In genomic region chr15:40129496-40129895, GRCm38 (mm10) we compare ENCODE assay signal across 28 mouse cellular contexts. TPM values are rescaled to one million over a fixed set of nuclear protein-coding genes. Genes with fewer than 3 reads are reported as not detected.
DNase-seq lines count a peak whose midpoint lies in the region; ATAC-seq lines count a peak whose summit lies in the region.
"Had no signal": no experiment of that assay in that cellular context is flagged by ENCODE, and none has a peak within 500 bp of the region (broad histone marks: within the 10 kb centered on the region; RNA-seq: fewer than 3 reads in every experiment).

No protein-coding gene starts in this region.

- no peak overlapping the region for H3K27ac ChIP-seq in embryonic facial prominence, embryonic 14.5 days (replicated peaks; ENCODE audit: low read depth, low read length)
- no peak overlapping the region for H3K27ac ChIP-seq in embryonic facial prominence, embryonic 10.5 days (replicated peaks)
- H3K27ac ChIP-seq in heart, embryonic 12.5 days (ENCODE audit: poor library complexity, severe bottlenecking), result no peak overlapping the region
- H3K27ac ChIP-seq in kidney, embryonic 15.5 days, result no peak overlapping the region
- H3K27ac ChIP-seq: embryonic facial prominence, embryonic 12.5 days; forebrain, embryonic 12.5 days; gastrocnemius, adult 2 months; heart, embryonic 15.5 days; hindbrain, embryonic 10.5 days; hindbrain, embryonic 14.5 days; intestine, embryonic 15.5 days had no signal

- no peaks in the 10 kb centered on the region for H3K9me3 ChIP-seq in embryonic facial prominence, embryonic 14.5 days (ENCODE audit: control insufficient read depth, low read length)
- no peaks in the 10 kb centered on the region for H3K9me3 ChIP-seq in embryonic facial prominence, embryonic 10.5 days
- H3K9me3 ChIP-seq in heart, embryonic 12.5 days (replicated peaks), result no peaks in the 10 kb centered on the region
- no peaks in the 10 kb centered on the region for H3K9me3 ChIP-seq in kidney, embryonic 15.5 days (replicated peaks)
- H3K9me3 ChIP-seq: embryonic facial prominence, embryonic 12.5 days; forebrain, embryonic 12.5 days; G1E; heart, embryonic 15.5 days; hindbrain, embryonic 10.5 days; intestine, embryonic 15.5 days had no signal

- no peaks in the 10 kb centered on the region for H3K36me3 ChIP-seq in embryonic facial prominence, embryonic 14.5 days (ENCODE audit: control insufficient read depth, insufficient read depth, low read length)
- H3K36me3 ChIP-seq in embryonic facial prominence, embryonic 10.5 days (replicated peaks), result no peaks in the 10 kb centered on the region
- no peaks in the 10 kb centered on the region for H3K36me3 ChIP-seq in heart, embryonic 12.5 days
- no peaks in the 10 kb centered on the region for H3K36me3 ChIP-seq in kidney, embryonic 15.5 days
- H3K36me3 ChIP-seq: embryonic facial prominence, embryonic 12.5 days; forebrain, embryonic 12.5 days; G1E; heart, embryonic 15.5 days; hindbrain, embryonic 10.5 days; intestine, embryonic 15.5 days had no signal

- 39% methylated on average over 5 of the region's 5 CpGs for WGBS in embryonic facial prominence, embryonic 14.5 days
- 57% methylated on average over 5 of the region's 5 CpGs for WGBS in embryonic facial prominence, embryonic 10.5 days
- WGBS in heart, embryonic 12.5 days, result 31% methylated on average over 5 of the region's 5 CpGs
- 24% methylated on average over 5 of the region's 5 CpGs for WGBS in kidney, embryonic 15.5 days

- DNase-seq in embryonic facial prominence, embryonic 14.5 days (ENCODE audit: low spot score), result no peak
- DNase-seq in embryonic facial prominence, embryonic 10.5 days (ENCODE audit: low spot score), result no peak
- no peak for DNase-seq in heart, postnatal 25 days (ENCODE audit: low spot score)
- DNase-seq in kidney, postnatal 25 days, result no peak
- peak; percentile 52 for DNase-seq in retina, postnatal 1 day
- no peak for DNase-seq in retina, embryonic 14.5 days (ENCODE audit: low spot score)
- DNase-seq: adrenal gland, postnatal 10 days; B cell, adult 2 months; cerebellum, adult 11 months; cerebellum, adult 8-10 months; cerebellum, postnatal 14 days; embryo, embryonic 11 days; gastrocnemius, adult 2 months; gastrocnemius, postnatal 25 days had no signal

- H3K4me1 ChIP-seq in embryonic facial prominence, embryonic 14.5 days (ENCODE audit: control insufficient read depth, insufficient read depth, low read length), result no peaks in the 10 kb centered on the region
- H3K4me1 ChIP-seq in embryonic facial prominence, embryonic 10.5 days, result no peaks in the 10 kb centered on the region
- H3K4me1 ChIP-seq in heart, embryonic 12.5 days (replicated peaks), result peaks cover 21% of the 10 kb centered on the region
- no peaks in the 10 kb centered on the region for H3K4me1 ChIP-seq in kidney, embryonic 15.5 days
- H3K4me1 ChIP-seq: forebrain, embryonic 12.5 days; heart, embryonic 15.5 days; hindbrain, embryonic 10.5 days; intestine, embryonic 15.5 days had no signal

- ATAC-seq in embryonic facial prominence, embryonic 14.5 days (ENCODE audit: low read depth), result peak; percentile 17; the same call in 1 of the 2 replicates
- ATAC-seq in heart, embryonic 12.5 days (ENCODE audit: insufficient number of reproducible peaks, low FRiP score), result no peak
- peak; percentile 69; the same call in 1 of the 2 replicates for ATAC-seq in kidney, embryonic 15.5 days (replicated peaks; ENCODE audit: low FRiP score)
- ATAC-seq: CD4-positive, CD25-positive, alpha-beta regulatory T cell, adult 4 months; forebrain, embryonic 16.5 days; intestine, embryonic 15.5 days had no signal

- H3K4me3 ChIP-seq in embryonic facial prominence, embryonic 14.5 days (ENCODE audit: low read depth, low read length), result no peak overlapping the region
- H3K4me3 ChIP-seq in embryonic facial prominence, embryonic 10.5 days, result no peak overlapping the region
- H3K4me3 ChIP-seq in heart, embryonic 12.5 days, result no peak overlapping the region
- no peak overlapping the region for H3K4me3 ChIP-seq in kidney, embryonic 15.5 days (replicated peaks)
- H3K4me3 ChIP-seq: embryonic facial prominence, embryonic 12.5 days; forebrain, embryonic 12.5 days; gastrocnemius, adult 2 months; heart, embryonic 15.5 days; hindbrain, embryonic 10.5 days; intestine, embryonic 15.5 days had no signal

- intact Hi-C loops in heart, postnatal 25 days (cut with DNase I), result no loop called here

- H3K27me3 ChIP-seq in embryonic facial prominence, embryonic 14.5 days (replicated peaks; ENCODE audit: control insufficient read depth, insufficient read depth, low read length), result no peaks in the 10 kb centered on the region
- 0 out of 2 replicates have a peak, but pooled peaks cover 6% of the 10 kb centered on the region for H3K27me3 ChIP-seq in embryonic facial prominence, embryonic 10.5 days (replicated peaks; ENCODE audit: low read depth, poor library complexity, severe bottlenecking)
- H3K27me3 ChIP-seq in heart, embryonic 12.5 days (replicated peaks), result no peaks in the 10 kb centered on the region
- no peaks in the 10 kb centered on the region for H3K27me3 ChIP-seq in kidney, embryonic 15.5 days
- H3K27me3 ChIP-seq: embryonic facial prominence, embryonic 12.5 days; heart, embryonic 15.5 days; intestine, embryonic 15.5 days had no signal

- H3K9ac ChIP-seq in embryonic facial prominence, embryonic 14.5 days (ENCODE audit: low read depth, low read length), result no peak overlapping the region
- no peak overlapping the region for H3K9ac ChIP-seq in heart, embryonic 12.5 days
- H3K9ac ChIP-seq in kidney, embryonic 15.5 days, result no peak overlapping the region
- H3K9ac ChIP-seq: embryonic facial prominence, embryonic 12.5 days; forebrain, embryonic 12.5 days; heart, embryonic 15.5 days; hindbrain, embryonic 14.5 days; intestine, embryonic 15.5 days had no signal

- H3K4me2 ChIP-seq in embryonic facial prominence, embryonic 14.5 days (ENCODE audit: low read depth, low read length), result no peak overlapping the region
- H3K4me2 ChIP-seq in heart, embryonic 12.5 days, result peak overlapping the region; percentile 17
- no peak overlapping the region for H3K4me2 ChIP-seq in kidney, embryonic 15.5 days
- H3K4me2 ChIP-seq: embryonic facial prominence, embryonic 12.5 days; forebrain, embryonic 12.5 days; heart, embryonic 15.5 days; hindbrain, embryonic 14.5 days; intestine, embryonic 15.5 days had no signal

RNA-seq across cellular contexts. Expression of gene 9330182O14Rik, which starts 4.7 kb away (rescaled TPM):
- polyA plus RNA-seq in embryonic facial prominence, embryonic 14.5 days (2014; fragmentation: Nextera tagmentation; extraction: Ambion mirVana), result not detected in 2 replicates
- polyA plus RNA-seq in embryonic facial prominence, embryonic 10.5 days (2016; fragmentation: Nextera tagmentation; extraction: Ambion mirVana), result not detected in 2 replicates
- polyA plus RNA-seq in heart, embryonic 12.5 days (2016; fragmentation: Nextera tagmentation; extraction: Ambion mirVana), result not detected in 2 replicates
- total RNA-seq in heart, postnatal 25 days (2021), result not detected
- polyA plus RNA-seq in kidney, embryonic 15.5 days (2015; fragmentation: Nextera tagmentation; extraction: Ambion mirVana), result not detected in 2 replicates
- total RNA-seq: common myeloid progenitor, adult 5-6 weeks; G1E; gastrocnemius, adult 2 months; gastrocnemius, postnatal 25 days; granulocyte monocyte progenitor cell, adult 5-6 weeks had no signal
- polyA plus RNA-seq: brain, embryonic 14.5 days; CD4-positive, CD25-positive, alpha-beta regulatory T cell, adult 4 months; embryonic facial prominence, embryonic 12.5 days; forebrain, embryonic 12.5 days; forebrain, embryonic 16.5 days; G1E; heart, embryonic 15.5 days; hindbrain, embryonic 10.5 days; hindbrain, embryonic 14.5 days; intestine, embryonic 15.5 days had no signal
